Mouse (Mus musculus) forebrain, embryonic 11.5 days (tissue): ENCODE data around the gene Ube3b. TPM values are rescaled to one million over a fixed set of nuclear protein-coding genes. Genes with fewer than 3 reads are reported as not detected.
A peak's percentile ranks its signal among the peaks of the same experiment; 100 is the strongest.

Source experiments
- ATAC-seq: fragments of 200-750 bp; cut with Nextera tagmentation; replicated peaks from 2 replicates; pipeline ENCODE4 v1.8.0; 2017; ENCODE audit warnings: moderate TSS enrichment; ENCODE audit not compliant: low FRiP score
- DNase-seq: peaks from one replicate; pipeline ENCODE4 v3.0.0-alpha.2; 2017; ENCODE audit warnings: low spot score
- H3K27ac ChIP-seq: fragments of 300-500 bp; sonication (generic); 2 replicates; pipeline ENCODE4 v1.5.1; 2014; ENCODE audit warnings: low read depth, low read length
- H3K27me3 ChIP-seq: fragments of 300-500 bp; sonication (generic); 2 replicates; pipeline ENCODE4 v1.6.1; 2014; ENCODE audit warnings: mild to moderate bottlenecking, low read length, mixed read lengths; ENCODE audit not compliant: control insufficient read depth, insufficient read depth
- H3K36me3 ChIP-seq: fragments of 300-500 bp; sonication (generic); 2 replicates; pipeline ENCODE4 v1.6.1; 2014; ENCODE audit warnings: mild to moderate bottlenecking, low read length, moderate library complexity, mixed read lengths; ENCODE audit not compliant: control insufficient read depth, insufficient read depth
- H3K4me1 ChIP-seq: fragments of 300-500 bp; sonication (generic); replicated peaks from 2 replicates; pipeline ENCODE4 v1.6.1; 2014; ENCODE audit warnings: low read length, mixed read lengths; ENCODE audit not compliant: control insufficient read depth, insufficient read depth
- H3K4me2 ChIP-seq: fragments of 300-500 bp; sonication (generic); 2 replicates; pipeline ENCODE4 v1.6.1; 2014; ENCODE audit warnings: low read depth, mild to moderate bottlenecking, low read length, moderate library complexity, mixed read lengths; ENCODE audit not compliant: severe bottlenecking
- H3K4me3 ChIP-seq: fragments of 300-500 bp; sonication (generic); 2 replicates; pipeline ENCODE4 v1.5.1; 2014; ENCODE audit warnings: low read depth, low read length
- H3K9ac ChIP-seq: fragments of 300-500 bp; sonication (generic); 2 replicates; pipeline ENCODE4 v1.6.1; 2014; ENCODE audit warnings: low read length
- H3K9me3 ChIP-seq: fragments of 300-500 bp; sonication (generic); 2 replicates; pipeline ENCODE4 v1.6.1; 2016; ENCODE audit warnings: low read length, mixed read lengths; ENCODE audit not compliant: control insufficient read depth
- WGBS: fragments of 180-500 bp; shearing (Covaris S2); extraction: QIAGEN DNeasy Blood & Tissue Kit; methylation state at CpG from one replicate; pipeline ENCODE4 v1.1.7; 2014; 5-methylcytosine and 5-hydroxymethylcytosine counted together
- polyA plus RNA-seq: library from polyadenylated mRNA; unstranded; fragments of >200 nt; fragmentation: Nextera tagmentation; extraction: Ambion mirVana; gene quantifications from 2 replicates; pipeline ENCODE4 v1.2.1, GENCODE M21; 2014

The Ube3b gene
- polyA plus RNA-seq, 1 experiment from 2014 or later: 52.9 TPM

DNA sequence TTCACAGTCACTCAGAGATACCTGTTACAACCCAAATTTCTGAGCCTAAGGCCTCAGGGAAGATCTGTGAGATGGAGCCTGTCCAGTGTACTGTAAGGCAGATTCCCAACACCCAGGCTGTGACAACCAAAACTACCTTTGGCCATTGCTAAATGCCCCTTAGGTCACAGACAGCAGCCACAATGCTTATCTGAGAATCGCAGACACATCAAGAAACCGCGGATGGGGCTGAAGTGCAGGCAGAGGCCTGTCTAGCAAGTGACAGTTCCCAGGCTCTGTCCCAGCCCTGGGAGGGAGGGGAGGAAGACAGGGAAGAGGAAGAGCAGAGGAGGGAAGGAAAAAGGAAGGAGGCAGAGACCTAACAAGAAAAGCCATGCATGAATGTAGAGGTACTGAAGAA is 9.1 kb upstream of the Ube3b start:
- Histone ChIP-seq H3K4me1 (0 out of 2 replicates have a peak, but pooled peaks cover 2% of the 10 kb centered on the region), H3K36me3 (peaks cover 3% of the 10 kb centered on the region; the same call in 1 of the 2 replicates), H3K4me2 (no peak overlapping the region), H3K4me3 (no peak overlapping the region), H3K9ac (no peak overlapping the region), H3K27me3 (no peaks in the 10 kb centered on the region), H3K27ac (no peak overlapping the region), H3K9me3 (no peaks in the 10 kb centered on the region)
- WGBS: 82% methylated on average over 3 of the region's 3 CpGs
- no peak for ATAC-seq
- DNase-seq: no peak

- Histone ChIP-seq H3K4me2 (no peak overlapping the region), H3K4me1 (0 out of 2 replicates have a peak, but pooled peaks cover 2% of the 10 kb centered on the region), H3K9ac (no peak overlapping the region), H3K9me3 (no peaks in the 10 kb centered on the region), H3K4me3 (no peak overlapping the region), H3K36me3 (peaks cover 3% of the 10 kb centered on the region; the same call in 1 of the 2 replicates), H3K27me3 (no peaks in the 10 kb centered on the region), H3K27ac (0 out of 2 replicates have a peak overlapping the region, but pooled peaks have one; percentile 6)
- DNase-seq (no peak), ATAC-seq (no peak)
- WGBS: 77% methylated on average over 25 of the region's 25 CpGs
Observed at GRCm38 (mm10) chr5:114371731-114372473, 8.5 kb upstream of the Ube3b start.

GRCm38 (mm10) chr5:114372565-114372964 is 7.8 kb upstream of the Ube3b start:
- no peak for DNase-seq
- Histone ChIP-seq H3K27me3 (no peaks in the 10 kb centered on the region), H3K9ac (no peak overlapping the region), H3K4me1 (0 out of 2 replicates have a peak, but pooled peaks cover 2% of the 10 kb centered on the region), H3K9me3 (no peaks in the 10 kb centered on the region), H3K27ac (0 out of 2 replicates have a peak overlapping the region, but pooled peaks have one; percentile 6), H3K36me3 (peaks cover 3% of the 10 kb centered on the region; the same call in 1 of the 2 replicates), H3K4me3 (no peak overlapping the region), H3K4me2 (no peak overlapping the region)
- WGBS: 23% methylated on average over 11 of the region's 11 CpGs
- no peak for ATAC-seq

DNA sequence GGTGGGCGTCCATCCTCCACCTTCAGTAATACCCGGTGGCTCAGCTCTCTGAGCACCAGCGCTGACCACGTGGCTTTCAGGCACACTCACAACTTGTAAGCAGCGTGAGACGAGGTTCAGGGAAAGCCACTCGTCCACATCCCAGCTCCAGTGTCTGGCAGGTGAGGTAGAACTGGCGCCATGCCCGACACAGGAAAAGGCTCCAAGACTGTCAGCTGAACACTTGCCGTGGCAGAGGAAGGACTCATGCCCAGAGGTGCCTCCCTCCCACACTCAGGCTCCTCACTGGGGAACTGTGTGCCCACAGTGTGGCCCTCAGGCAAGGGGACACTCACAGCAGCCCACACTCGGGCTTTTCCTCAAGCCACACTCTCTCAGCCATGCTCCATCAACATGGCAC is 7.2 kb upstream of the Ube3b start:
- H3K4me2 ChIP-seq: no peak overlapping the region
- no peak overlapping the region for H3K9ac ChIP-seq
- no peaks in the 10 kb centered on the region for H3K27me3 ChIP-seq
- H3K36me3 ChIP-seq: peaks cover 3% of the 10 kb centered on the region; the same call in 1 of the 2 replicates
- DNase-seq (no peak), ATAC-seq (no peak)
- H3K4me3 ChIP-seq: no peak overlapping the region
- no peaks in the 10 kb centered on the region for H3K9me3 ChIP-seq
- 71% methylated on average over 11 of the region's 11 CpGs for WGBS
- H3K4me1 ChIP-seq: 0 out of 2 replicates have a peak, but pooled peaks cover 2% of the 10 kb centered on the region
- H3K27ac ChIP-seq: no peak overlapping the region

- 0 out of 2 replicates have a peak, but pooled peaks cover 2% of the 10 kb centered on the region for H3K4me1 ChIP-seq
- 91% methylated on average over 9 of the region's 9 CpGs for WGBS
Observed at GRCm38 (mm10) chr5:114373581-114373980, 6.8 kb upstream of the Ube3b start.

DNA sequence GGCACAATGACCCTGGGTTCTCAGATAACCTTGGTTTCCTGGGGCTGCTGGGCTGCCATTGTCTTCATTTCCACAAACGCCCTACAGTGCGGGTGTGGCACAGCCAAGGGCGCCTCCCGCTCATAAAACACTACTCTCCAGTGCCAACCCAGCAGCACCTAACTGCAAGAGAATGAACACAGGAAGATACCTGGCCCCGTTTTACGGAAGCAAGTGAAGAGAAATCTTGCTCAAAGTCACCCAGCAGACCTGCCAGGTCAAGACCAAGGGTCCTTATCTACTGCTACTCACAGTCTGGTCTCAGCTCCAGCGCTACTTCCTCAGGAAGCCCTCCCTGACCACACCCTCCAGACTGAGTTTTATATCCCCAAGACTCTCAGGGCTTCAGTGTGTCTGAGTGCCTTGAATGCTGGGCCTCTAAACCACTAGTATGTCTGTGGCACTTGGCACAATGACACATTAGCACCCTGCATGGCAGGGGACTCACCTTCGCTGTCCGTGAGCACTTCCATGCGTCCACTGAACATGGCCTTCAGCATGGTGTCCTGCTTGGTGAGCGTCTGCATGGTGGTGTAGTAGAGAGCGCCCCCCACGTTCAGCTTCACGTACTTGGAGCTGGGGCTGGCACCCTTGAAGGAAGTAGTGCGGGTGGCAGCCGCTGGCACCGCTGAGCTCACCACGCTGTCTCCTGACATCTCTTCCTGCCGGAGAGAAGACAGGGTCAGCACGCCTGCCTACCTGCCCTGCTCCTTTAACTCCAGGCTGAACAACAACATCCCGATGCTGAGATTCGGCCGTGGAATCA is 5.8 kb upstream of the Ube3b start:
- Histone ChIP-seq H3K27ac (no peak overlapping the region), H3K4me1 (peaks cover 5% of the 10 kb centered on the region; the same call in 1 of the 2 replicates), H3K36me3 (peaks cover 3% of the 10 kb centered on the region; the same call in 1 of the 2 replicates), H3K9ac (no peak overlapping the region), H3K4me2 (no peak overlapping the region), H3K27me3 (no peaks in the 10 kb centered on the region), H3K4me3 (no peak overlapping the region), H3K9me3 (no peaks in the 10 kb centered on the region)
- ATAC-seq (no peak), DNase-seq (no peak)
- 91% methylated on average over 23 of the region's 23 CpGs for WGBS

More at GRCm38 (mm10) chr5:114373581-114373980, 6.8 kb upstream of the Ube3b start:
- H3K27me3 ChIP-seq: no peaks in the 10 kb centered on the region
- no peak overlapping the region for H3K4me3 ChIP-seq
- no peak for ATAC-seq
- no peak overlapping the region for H3K4me2 ChIP-seq
- peaks cover 3% of the 10 kb centered on the region; the same call in 1 of the 2 replicates for H3K36me3 ChIP-seq
- no peaks in the 10 kb centered on the region for H3K9me3 ChIP-seq
- DNase-seq: no peak
- H3K9ac ChIP-seq: no peak overlapping the region
- no peak overlapping the region for H3K27ac ChIP-seq

- Histone ChIP-seq H3K27me3 (no peaks in the 10 kb centered on the region), H3K27ac (no peak overlapping the region), H3K36me3 (peaks cover 3% of the 10 kb centered on the region; the same call in 1 of the 2 replicates), H3K4me1 (peaks cover 13% of the 10 kb centered on the region; the same call in 1 of the 2 replicates), H3K9ac (no peak overlapping the region; the same call in 1 of the 2 replicates), H3K4me2 (peak overlapping the region; percentile 81; the same call in 1 of the 2 replicates), H3K9me3 (no peaks in the 10 kb centered on the region), H3K4me3 (peak overlapping the region; percentile 57; the same call in 1 of the 2 replicates)
- DNase-seq: no peak
- no peak for ATAC-seq
- WGBS: 77% methylated on average over 10 of the region's 10 CpGs
Observed at GRCm38 (mm10) chr5:114378177-114378920, 2.1 kb upstream of the Ube3b start.

DNA sequence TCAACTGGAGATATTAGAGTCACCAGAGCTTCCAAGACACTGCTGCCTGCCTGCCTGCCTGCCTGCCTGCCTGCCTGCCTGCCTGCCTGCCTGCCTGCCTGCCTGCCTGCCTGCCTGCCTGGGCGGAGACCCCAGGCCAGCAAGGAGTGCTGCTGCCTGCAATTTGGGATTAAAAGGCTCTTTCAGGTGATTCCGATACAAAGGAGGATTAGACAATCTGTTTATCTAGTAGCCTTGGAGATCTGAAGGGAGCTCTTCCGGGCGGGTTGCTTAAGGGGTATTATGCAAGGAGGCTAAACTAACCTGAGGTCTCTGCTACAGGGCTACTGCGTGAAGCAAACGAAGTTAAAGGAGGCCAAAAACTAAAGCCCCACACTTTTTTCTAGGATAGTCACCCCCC is 1.5 kb upstream of the Ube3b start:
- Histone ChIP-seq H3K4me2 (peak overlapping the region; percentile 81), H3K4me3 (peak overlapping the region; percentile 57), H3K36me3 (peaks cover 2% of the 10 kb centered on the region; the same call in 1 of the 2 replicates), H3K9me3 (no peaks in the 10 kb centered on the region), H3K4me1 (peaks cover 13% of the 10 kb centered on the region; the same call in 1 of the 2 replicates), H3K9ac (no peak overlapping the region; the same call in 1 of the 2 replicates), H3K27me3 (no peaks in the 10 kb centered on the region), H3K27ac (no peak overlapping the region)
- 26% methylated on average over 6 of the region's 6 CpGs for WGBS
- no peak for ATAC-seq
- DNase-seq: no peak
